Mouse (Mus musculus) erythroblast, embryonic 14.5 days (primary cell): ENCODE data around the gene Pcnx.

Experiments used
- GATA1 ChIP-seq: IDR thresholded peaks from 2 replicates; pipeline ENCODE4 v1.6.1; 2012; ENCODE audit warnings: low read length, inconsistent platforms, mixed read lengths
- TAL1 ChIP-seq: IDR thresholded peaks from 3 replicates; pipeline ENCODE4 v1.6.1; 2012; ENCODE audit warnings: low read length, inconsistent platforms, mixed read lengths

GRCm38 (mm10) chr12:81817126-81817505 is 42.7 kb upstream of the Pcnx start:
- TF ChIP-seq TAL1, result no peak
- no peak for TF ChIP-seq GATA1
